Comparison of ENCODE assay signal across 8 mouse cellular contexts in the genomic region with DNA sequence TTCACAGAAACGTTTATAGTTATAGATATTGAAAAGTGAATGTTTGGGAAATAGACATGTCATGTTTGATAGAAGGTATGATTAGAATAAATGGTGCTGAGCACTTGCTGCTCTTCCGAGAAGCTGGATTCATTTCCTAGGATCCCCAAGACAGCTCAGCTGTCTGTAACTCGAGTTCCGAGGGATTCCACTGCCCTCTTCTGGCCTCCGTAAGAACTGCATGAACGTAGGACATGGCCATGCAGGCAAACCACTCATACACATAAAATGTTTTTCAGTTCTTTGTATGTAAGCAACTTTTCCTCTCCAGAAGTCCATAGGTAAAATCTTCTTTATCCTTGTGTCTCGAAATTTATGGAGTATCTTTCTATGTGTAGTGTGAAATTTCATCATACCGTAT. TPM values are rescaled to one million over a fixed set of nuclear protein-coding genes. Genes with fewer than 3 reads are reported as not detected.
DNase-seq lines count a peak whose midpoint lies in the region; ATAC-seq lines count a peak whose summit lies in the region.

No protein-coding gene starts in this region.

- WGBS in midbrain, embryonic 11.5 days = 28% methylated on average over 8 of the region's 8 CpGs
- WGBS in midbrain, embryonic 13.5 days = 32% methylated on average over 8 of the region's 8 CpGs
- WGBS in forebrain, embryonic 15.5 days = 25% methylated on average over 8 of the region's 8 CpGs
- 25% methylated on average over 8 of the region's 8 CpGs for WGBS in hindbrain, embryonic 16.5 days

- no peaks in the 10 kb centered on the region for H3K9me3 ChIP-seq in midbrain, embryonic 11.5 days (ENCODE audit: control insufficient read depth, low read length)
- no peaks in the 10 kb centered on the region for H3K9me3 ChIP-seq in midbrain, embryonic 13.5 days
- no peaks in the 10 kb centered on the region for H3K9me3 ChIP-seq in forebrain, embryonic 15.5 days
- H3K9me3 ChIP-seq in hindbrain, embryonic 16.5 days (ENCODE audit: control insufficient read depth, low read length) = no peaks in the 10 kb centered on the region

- H3K27ac ChIP-seq in midbrain, embryonic 11.5 days (ENCODE audit: low read depth, low read length) = no peak overlapping the region
- H3K27ac ChIP-seq in midbrain, embryonic 13.5 days = no peak overlapping the region
- no peak overlapping the region for H3K27ac ChIP-seq in forebrain, embryonic 15.5 days (replicated peaks)
- H3K27ac ChIP-seq in hindbrain, embryonic 16.5 days (ENCODE audit: low read depth, low read length) = no peak overlapping the region

- no peaks in the 10 kb centered on the region for H3K36me3 ChIP-seq in midbrain, embryonic 11.5 days (ENCODE audit: control insufficient read depth, insufficient read depth, low read length)
- no peaks in the 10 kb centered on the region for H3K36me3 ChIP-seq in midbrain, embryonic 13.5 days
- H3K36me3 ChIP-seq in forebrain, embryonic 15.5 days = no peaks in the 10 kb centered on the region
- H3K36me3 ChIP-seq in hindbrain, embryonic 16.5 days (ENCODE audit: control insufficient read depth, insufficient read depth, low read length) = no peaks in the 10 kb centered on the region

- H3K4me2 ChIP-seq in midbrain, embryonic 11.5 days = no peak overlapping the region
- no peak overlapping the region for H3K4me2 ChIP-seq in midbrain, embryonic 13.5 days (replicated peaks)
- H3K4me2 ChIP-seq in forebrain, embryonic 15.5 days (replicated peaks) = no peak overlapping the region
- H3K4me2 ChIP-seq in hindbrain, embryonic 16.5 days (ENCODE audit: low read length) = no peak overlapping the region

- no peak for ATAC-seq in midbrain, embryonic 11.5 days (ENCODE audit: low FRiP score)
- no peak for ATAC-seq in midbrain, embryonic 13.5 days
- 0 out of 2 replicates have a peak, but pooled peaks have one; percentile 48 for ATAC-seq in forebrain, embryonic 15.5 days (replicated peaks)
- ATAC-seq in hindbrain, embryonic 16.5 days = 0 out of 2 replicates have a peak, but pooled peaks have one; percentile 54

- H3K27me3 ChIP-seq in midbrain, embryonic 11.5 days (ENCODE audit: control insufficient read depth, insufficient read depth, low read length) = no peaks in the 10 kb centered on the region
- H3K27me3 ChIP-seq in midbrain, embryonic 13.5 days = no peaks in the 10 kb centered on the region
- no peaks in the 10 kb centered on the region for H3K27me3 ChIP-seq in forebrain, embryonic 15.5 days
- no peaks in the 10 kb centered on the region for H3K27me3 ChIP-seq in hindbrain, embryonic 16.5 days (replicated peaks; ENCODE audit: control insufficient read depth, insufficient read depth, low read length)

- H3K4me3 ChIP-seq in midbrain, embryonic 11.5 days (ENCODE audit: low read depth, low read length) = no peak overlapping the region
- no peak overlapping the region for H3K4me3 ChIP-seq in midbrain, embryonic 13.5 days (replicated peaks)
- H3K4me3 ChIP-seq in forebrain, embryonic 15.5 days = no peak overlapping the region
- no peak overlapping the region for H3K4me3 ChIP-seq in hindbrain, embryonic 16.5 days (ENCODE audit: low read length)

- H3K4me1 ChIP-seq in midbrain, embryonic 11.5 days (ENCODE audit: control insufficient read depth, insufficient read depth, low read length) = no peaks in the 10 kb centered on the region
- no peaks in the 10 kb centered on the region for H3K4me1 ChIP-seq in midbrain, embryonic 13.5 days (replicated peaks)
- no peaks in the 10 kb centered on the region for H3K4me1 ChIP-seq in forebrain, embryonic 15.5 days
- no peaks in the 10 kb centered on the region for H3K4me1 ChIP-seq in hindbrain, embryonic 16.5 days (ENCODE audit: control insufficient read depth, insufficient read depth, low read depth, low read length)

- intact Hi-C loops in left cerebral cortex, postnatal 36 days (cut with DNase I) = no loop called here

- H3K9ac ChIP-seq in midbrain, embryonic 11.5 days (ENCODE audit: low read length) = no peak overlapping the region
- no peak overlapping the region for H3K9ac ChIP-seq in midbrain, embryonic 13.5 days (replicated peaks)
- no peak overlapping the region for H3K9ac ChIP-seq in forebrain, embryonic 15.5 days (replicated peaks)
- no peak overlapping the region for H3K9ac ChIP-seq in hindbrain, embryonic 16.5 days (ENCODE audit: low read depth, low read length)

- peak; percentile 92 for DNase-seq in midbrain, embryonic 11.5 days (ENCODE audit: low spot score, missing footprints)
- DNase-seq in c-Kit-positive CD71-positive TER-119-negative erythroid progenitor cells, embryonic 14.5 days (ENCODE audit: low read depth) = peak; percentile 51
- peak; percentile 44 to 54 for DNase-seq in left cerebral cortex, postnatal 36 days (ENCODE audit: low spot score in 2 of 2)
- DNase-seq in retina, adult 2 months (ENCODE audit: low read depth, low spot score) = peak; percentile 15
- peak; percentile 42 for DNase-seq in thymus, postnatal 36 days

RNA-seq across cellular contexts. Expression of a gene that starts 50.6 kb away (rescaled TPM):
- polyA plus RNA-seq in midbrain, embryonic 11.5 days (2014; fragmentation: Nextera tagmentation; extraction: Ambion mirVana) = 156 and 164 TPM in 2 replicates
- polyA plus RNA-seq in midbrain, embryonic 13.5 days (2015; fragmentation: Nextera tagmentation; extraction: Ambion mirVana) = 113 TPM in 2 replicates
- 119 and 127 TPM in 2 replicates for polyA plus RNA-seq in forebrain, embryonic 15.5 days (2015; fragmentation: Nextera tagmentation; extraction: Ambion mirVana)
- polyA plus RNA-seq in hindbrain, embryonic 16.5 days (2015; fragmentation: Nextera tagmentation; extraction: Ambion mirVana) = 102 and 106 TPM in 2 replicates
- total RNA-seq in left cerebral cortex, postnatal 36 days (2021) = 100 to 1,000 TPM; 123 to 136 TPM

Comparison
In these comparisons a context has a peak if more than half of its experiments do, and no peak if none do; other contexts are left out.
1. ATAC-seq: peak in forebrain, embryonic 15.5 days (single experiment) and hindbrain, embryonic 16.5 days (single experiment); none in midbrain, embryonic 11.5 days (single experiment) and midbrain, embryonic 13.5 days (single experiment).
2. DNase-seq: peak in every context shown above with its lines; median percentile 92 in midbrain, embryonic 11.5 days; 51 in c-Kit-positive CD71-positive TER-119-negative erythroid progenitor cells, embryonic 14.5 days; 49 in left cerebral cortex, postnatal 36 days; 42 in thymus, postnatal 36 days; 15 in retina, adult 2 months.